Mouse (Mus musculus): Measurements from ENCODE around the gene Tra2a.

Gene Tra2a

GRCm38 (mm10) chr6:49216811-49217542 is 46.9 kb downstream of the Tra2a start:
- no peak for TF ChIP-seq GATA4 (IDR thresholded peaks at IDR 0.05; ENCODE audit: insufficient replicate concordance, low read length)

GRCm38 (mm10) chr6:49215748-49216585 is 47.9 kb downstream of the Tra2a start:
- TF ChIP-seq GATA4 (IDR thresholded peaks at IDR 0.05; ENCODE audit: insufficient replicate concordance, low read length), result no peak

- no peak for TF ChIP-seq GATA4 (IDR thresholded peaks at IDR 0.05; ENCODE audit: insufficient replicate concordance, low read length)
These were observed 48.7 kb downstream of the Tra2a start, which contains the start of gene Igf2bp3 for GRCm38 (mm10) chr6:49214928-49215747. Igf2bp3 (minus strand) TSS chr6:49214957.

- no peak for TF ChIP-seq GATA4 (IDR thresholded peaks at IDR 0.05; ENCODE audit: insufficient replicate concordance, low read length)
These were observed 49.5 kb downstream of the Tra2a start for GRCm38 (mm10) chr6:49214086-49214927.

GRCm38 (mm10) chr6:49213581-49214085 is 50.2 kb downstream of the Tra2a start:
- no peak for TF ChIP-seq GATA4 (IDR thresholded peaks at IDR 0.05; ENCODE audit: insufficient replicate concordance, low read length)

- no peak for TF ChIP-seq GATA4 (IDR thresholded peaks at IDR 0.05; ENCODE audit: insufficient replicate concordance, low read length)
These were observed 50.8 kb downstream of the Tra2a start for GRCm38 (mm10) chr6:49212931-49213580.

- no peak for TF ChIP-seq GATA4 (IDR thresholded peaks at IDR 0.05; ENCODE audit: insufficient replicate concordance, low read length)
These were observed 51.7 kb downstream of the Tra2a start for GRCm38 (mm10) chr6:49212141-49212540.

GRCm38 (mm10) chr6:49211596-49211995 is 52.2 kb downstream of the Tra2a start:
- TF ChIP-seq GATA4 (IDR thresholded peaks at IDR 0.05; ENCODE audit: insufficient replicate concordance, low read length), result no peak

GRCm38 (mm10) chr6:49209881-49210854 is 53.7 kb downstream of the Tra2a start:
- no peak for TF ChIP-seq GATA4 (IDR thresholded peaks at IDR 0.05; ENCODE audit: insufficient replicate concordance, low read length)

- no peak for TF ChIP-seq GATA4 (IDR thresholded peaks at IDR 0.05; ENCODE audit: insufficient replicate concordance, low read length)
These were observed 54.9 kb downstream of the Tra2a start for GRCm38 (mm10) chr6:49208935-49209334.

- TF ChIP-seq GATA4 (IDR thresholded peaks at IDR 0.05; ENCODE audit: insufficient replicate concordance, low read length), result no peak
These were observed 55.4 kb downstream of the Tra2a start for GRCm38 (mm10) chr6:49208297-49208930.

GRCm38 (mm10) chr6:49206416-49206815 is 57.4 kb downstream of the Tra2a start:
- TF ChIP-seq GATA4 (IDR thresholded peaks at IDR 0.05; ENCODE audit: insufficient replicate concordance, low read length), result no peak

All from liver, adult (tissue).